Mouse (Mus musculus) heart, embryonic 11.5 days (tissue): Measurements from ENCODE around the gene Tub. TPM values are rescaled to one million over a fixed set of nuclear protein-coding genes. Genes with fewer than 3 reads are reported as not detected.

ENCODE experiments used
- ATAC-seq: fragments of 200-750 bp; cut with Nextera tagmentation; replicated peaks from 2 replicates; pipeline ENCODE4 v1.8.0; 2017; ENCODE audit warnings: moderate library complexity; ENCODE audit not compliant: insufficient number of reproducible peaks, low FRiP score, low TSS enrichment
- H3K27ac ChIP-seq: fragments of 300-500 bp; sonication (generic); 2 replicates; pipeline ENCODE4 v1.5.1; 2014; ENCODE audit warnings: mild to moderate bottlenecking, low read depth, low read length
- H3K27me3 ChIP-seq: fragments of 300-500 bp; sonication (generic); 2 replicates; pipeline ENCODE4 v1.6.1; 2014; ENCODE audit warnings: mild to moderate bottlenecking, low read length, mixed read lengths; ENCODE audit not compliant: control insufficient read depth, insufficient read depth
- H3K36me3 ChIP-seq: fragments of 300-500 bp; sonication (generic); 2 replicates; pipeline ENCODE4 v1.6.1; 2014; ENCODE audit warnings: mild to moderate bottlenecking, low read length, moderate library complexity, mixed read lengths; ENCODE audit not compliant: control insufficient read depth, insufficient read depth
- H3K4me1 ChIP-seq: fragments of 300-500 bp; sonication (generic); 2 replicates; pipeline ENCODE4 v1.6.1; 2014; ENCODE audit warnings: low read length; ENCODE audit not compliant: control insufficient read depth, insufficient read depth
- H3K4me2 ChIP-seq: fragments of 300-500 bp; sonication (generic); 2 replicates; pipeline ENCODE4 v1.6.1; 2014; ENCODE audit warnings: mild to moderate bottlenecking, moderate library complexity
- H3K4me3 ChIP-seq: fragments of 300-500 bp; sonication (generic); 2 replicates; pipeline ENCODE4 v1.5.1; 2014; ENCODE audit warnings: low read depth, low read length
- H3K9ac ChIP-seq: fragments of 300-500 bp; sonication (generic); 2 replicates; pipeline ENCODE4 v1.6.1; 2014; ENCODE audit warnings: mild to moderate bottlenecking, low read depth, low read length, moderate library complexity
- H3K9me3 ChIP-seq: fragments of 300-500 bp; sonication (generic); replicated peaks from 2 replicates; pipeline ENCODE4 v1.6.1; 2016; ENCODE audit warnings: low read length; ENCODE audit not compliant: control insufficient read depth
- WGBS: fragments of 180-500 bp; shearing (Covaris S2); extraction: QIAGEN DNeasy Blood & Tissue Kit; methylation state at CpG from one replicate; pipeline ENCODE4 v1.1.7; 2014; ENCODE audit not compliant: insufficient replicate concordance; 5-methylcytosine and 5-hydroxymethylcytosine counted together
- polyA plus RNA-seq: library from polyadenylated mRNA; unstranded; fragments of >200 nt; fragmentation: Nextera tagmentation; extraction: Ambion mirVana; gene quantifications from 2 replicates; pipeline ENCODE4 v1.2.1, GENCODE M21; 2014

Gene Tub
- polyA plus RNA-seq, 1 experiment from 2014 or later, result 0.63 TPM

DNA sequence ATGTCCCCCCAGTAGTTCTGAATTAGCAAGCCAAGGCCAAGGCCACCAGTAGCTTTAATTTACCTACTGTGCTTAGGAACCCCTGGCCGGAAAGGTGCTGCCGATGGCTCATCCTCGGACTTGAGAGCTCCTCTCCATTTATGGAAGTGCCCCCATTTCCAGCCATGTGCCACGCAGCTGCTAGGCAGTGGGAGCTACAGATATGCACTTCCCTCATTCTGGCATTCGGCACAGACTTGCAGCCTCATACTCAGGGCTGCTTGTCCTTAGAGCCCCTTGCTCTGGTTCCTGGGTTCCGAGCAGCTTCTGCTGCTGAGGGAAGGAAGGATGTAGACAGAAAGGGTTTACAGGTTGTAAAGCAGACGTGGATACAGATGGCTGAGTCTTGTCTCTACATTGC, 64.7 kb downstream of the Tub start:
- peaks cover 36% of the 10 kb centered on the region for H3K27me3 ChIP-seq
- no peaks in the 10 kb centered on the region for H3K9me3 ChIP-seq
- WGBS, result 62% methylated on average over 7 of the region's 7 CpGs
- no peak overlapping the region for H3K4me2 ChIP-seq
- no peak overlapping the region for H3K4me3 ChIP-seq
- no peak overlapping the region for H3K9ac ChIP-seq
- H3K36me3 ChIP-seq, result no peaks in the 10 kb centered on the region
- no peaks in the 10 kb centered on the region for H3K4me1 ChIP-seq
- no peak for ATAC-seq
- no peak overlapping the region for H3K27ac ChIP-seq

DNA sequence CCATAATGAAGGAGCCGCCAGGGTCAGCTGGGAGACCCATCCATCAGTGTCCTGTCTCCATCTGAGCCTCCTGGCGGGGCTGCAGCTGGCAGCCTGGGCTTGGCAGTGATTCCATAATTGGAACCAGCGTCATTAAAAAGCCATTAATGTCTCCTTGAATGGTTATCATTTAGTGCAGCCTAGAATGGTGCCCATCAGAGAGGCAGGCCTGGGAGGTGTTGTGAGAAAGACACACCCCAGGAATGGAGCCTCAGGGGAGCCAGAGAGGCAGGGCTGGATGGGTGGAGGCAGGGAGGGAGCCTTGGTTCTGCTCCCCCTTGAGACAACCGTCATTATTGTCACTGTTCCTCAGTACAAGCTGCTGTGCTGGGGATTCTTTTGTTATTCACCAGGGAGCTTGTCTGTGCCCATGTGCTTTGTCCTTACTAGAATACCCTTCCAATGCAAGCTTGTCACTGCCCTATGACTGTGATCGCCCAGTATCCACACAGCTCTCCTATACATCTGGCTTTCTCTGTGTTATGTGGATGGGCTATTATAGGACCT, 66.3 kb downstream of the Tub start:
- Histone ChIP-seq H3K27ac (no peak overlapping the region), H3K36me3 (no peaks in the 10 kb centered on the region), H3K27me3 (peaks cover 20% of the 10 kb centered on the region), H3K4me3 (no peak overlapping the region), H3K4me1 (no peaks in the 10 kb centered on the region), H3K9ac (no peak overlapping the region), H3K9me3 (no peaks in the 10 kb centered on the region), H3K4me2 (no peak overlapping the region)
- ATAC-seq, result no peak
- WGBS, result 48% methylated on average over 5 of the region's 5 CpGs

DNA sequence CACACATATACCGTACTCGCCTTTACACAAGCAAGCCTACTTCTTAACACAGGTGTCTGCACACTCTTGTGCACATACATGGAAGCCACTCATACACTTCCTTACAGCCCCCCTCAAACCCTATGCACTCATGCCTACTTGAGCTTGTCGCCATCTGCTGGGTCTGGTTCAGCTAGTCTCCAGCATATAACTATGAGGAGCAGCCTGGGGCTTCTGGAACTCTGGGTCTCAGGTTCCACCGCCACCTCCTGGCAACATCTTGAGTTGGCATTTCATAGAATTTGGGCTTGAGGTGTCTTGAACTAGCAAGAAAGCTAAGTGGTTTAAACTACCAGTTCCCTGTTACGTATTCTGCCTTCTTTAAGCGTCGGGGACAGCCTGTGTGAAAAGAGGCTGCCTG, 69.1 kb downstream of the Tub start:
- no peak for ATAC-seq
- WGBS, result 83% methylated on average over 7 of the region's 7 CpGs
- H3K27me3 ChIP-seq, result 0 out of 2 replicates have a peak, but pooled peaks cover 3% of the 10 kb centered on the region
- H3K27ac ChIP-seq, result no peak overlapping the region
- H3K9me3 ChIP-seq, result no peaks in the 10 kb centered on the region
- no peak overlapping the region for H3K4me3 ChIP-seq
- no peaks in the 10 kb centered on the region for H3K36me3 ChIP-seq
- no peak overlapping the region for H3K9ac ChIP-seq
- no peak overlapping the region for H3K4me2 ChIP-seq
- H3K4me1 ChIP-seq, result no peaks in the 10 kb centered on the region

DNA sequence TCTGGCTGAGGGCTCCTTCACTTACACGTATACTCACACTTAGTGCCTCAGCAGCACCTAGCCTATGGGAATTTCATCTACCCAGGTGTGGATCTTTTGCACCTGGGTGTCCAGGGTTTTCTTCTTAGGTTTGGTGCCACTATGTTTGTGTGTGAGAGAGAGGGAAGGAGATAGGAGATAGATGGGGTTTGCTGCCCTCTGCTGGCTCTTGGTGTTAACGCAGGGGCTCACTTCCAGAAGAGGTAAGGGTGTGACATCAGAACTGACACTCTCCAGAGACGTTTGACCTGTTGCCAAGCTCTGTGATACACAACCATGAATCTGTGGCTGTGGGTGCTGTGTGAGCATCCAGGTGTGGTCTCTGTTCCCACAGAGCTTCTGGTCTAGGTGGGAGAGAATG, 71.3 kb downstream of the Tub start:
- no peak overlapping the region for H3K4me2 ChIP-seq
- no peak overlapping the region for H3K9ac ChIP-seq
- H3K27me3 ChIP-seq, result no peaks in the 10 kb centered on the region
- H3K4me1 ChIP-seq, result no peaks in the 10 kb centered on the region
- no peak for ATAC-seq
- no peaks in the 10 kb centered on the region for H3K36me3 ChIP-seq
- no peaks in the 10 kb centered on the region for H3K9me3 ChIP-seq
- H3K27ac ChIP-seq, result no peak overlapping the region
- WGBS, result 13% methylated on average over 3 of the region's 3 CpGs
- H3K4me3 ChIP-seq, result no peak overlapping the region

DNA sequence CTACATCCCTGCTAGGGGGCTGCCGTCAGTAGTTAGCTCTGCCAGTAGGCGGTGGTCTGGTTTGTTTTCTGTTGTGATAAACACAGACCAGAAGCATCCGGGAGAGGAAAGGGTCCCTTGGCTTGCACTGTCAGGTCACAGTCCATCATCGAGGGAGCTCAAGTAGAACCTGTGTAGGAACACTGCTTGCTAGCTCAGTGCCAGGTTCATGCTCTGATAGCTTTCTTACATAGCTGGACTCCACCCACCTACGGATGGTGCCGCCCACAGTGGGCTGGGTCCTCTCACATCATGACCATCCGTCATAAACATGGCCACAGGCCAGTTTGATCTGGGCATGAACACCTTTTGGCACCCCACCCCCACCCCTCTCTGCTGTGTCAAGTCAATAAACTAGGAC, 75.6 kb downstream of the Tub start:
- no peak for ATAC-seq
- Histone ChIP-seq H3K9me3 (no peaks in the 10 kb centered on the region), H3K4me3 (no peak overlapping the region), H3K4me2 (no peak overlapping the region), H3K9ac (no peak overlapping the region), H3K36me3 (no peaks in the 10 kb centered on the region), H3K27ac (no peak overlapping the region), H3K27me3 (no peaks in the 10 kb centered on the region; the same call in 1 of the 2 replicates), H3K4me1 (no peaks in the 10 kb centered on the region)
- 85% methylated on average over 7 of the region's 7 CpGs for WGBS

DNA sequence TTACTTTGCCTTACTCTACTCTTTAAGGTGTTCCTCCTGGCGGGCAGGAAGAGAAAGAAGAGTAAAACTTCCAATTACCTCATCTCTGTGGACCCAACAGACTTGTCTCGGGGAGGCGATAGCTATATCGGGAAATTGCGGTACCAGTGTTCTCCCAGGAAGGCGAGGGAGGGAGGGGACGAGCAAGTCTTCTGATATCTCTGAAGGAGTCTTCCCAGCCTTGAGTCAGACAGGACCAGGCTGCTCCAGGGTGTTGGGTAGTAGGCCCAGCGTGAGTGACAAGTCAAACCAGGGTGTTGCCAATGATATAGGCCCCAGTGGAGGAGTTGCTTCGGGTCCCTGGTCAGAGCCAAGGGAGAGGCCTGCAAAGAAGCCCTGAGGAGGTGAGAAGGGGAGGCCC, 76.8 kb downstream of the Tub start:
- WGBS, result 82% methylated on average over 9 of the region's 9 CpGs
- Histone ChIP-seq H3K9me3 (no peaks in the 10 kb centered on the region), H3K4me1 (no peaks in the 10 kb centered on the region), H3K36me3 (no peaks in the 10 kb centered on the region), H3K4me3 (no peak overlapping the region), H3K9ac (no peak overlapping the region), H3K27me3 (no peaks in the 10 kb centered on the region; the same call in 1 of the 2 replicates), H3K27ac (no peak overlapping the region), H3K4me2 (no peak overlapping the region)
- no peak for ATAC-seq

DNA sequence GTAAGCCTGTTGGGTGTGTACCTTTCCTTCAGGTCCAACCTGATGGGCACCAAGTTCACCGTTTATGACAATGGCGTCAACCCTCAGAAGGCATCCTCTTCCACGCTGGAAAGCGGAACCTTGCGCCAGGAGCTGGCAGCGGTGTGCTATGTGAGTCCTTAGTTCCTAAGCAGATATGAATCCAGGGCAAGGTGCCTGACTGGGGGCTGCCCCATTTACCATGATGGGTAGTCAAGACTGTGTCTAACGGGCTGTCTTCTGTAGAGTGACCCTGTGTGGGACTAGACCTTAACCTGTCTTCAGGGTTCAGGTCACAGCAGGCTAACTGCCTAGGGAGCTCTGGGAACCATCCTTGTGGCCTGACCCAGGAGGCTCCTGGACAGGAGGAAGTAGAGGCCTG, 77.6 kb downstream of the Tub start:
- no peak overlapping the region for H3K4me3 ChIP-seq
- 89% methylated on average over 7 of the region's 7 CpGs for WGBS
- H3K27me3 ChIP-seq, result no peaks in the 10 kb centered on the region; the same call in 1 of the 2 replicates
- no peak overlapping the region for H3K4me2 ChIP-seq
- H3K4me1 ChIP-seq, result no peaks in the 10 kb centered on the region
- no peaks in the 10 kb centered on the region for H3K9me3 ChIP-seq
- ATAC-seq, result no peak
- no peaks in the 10 kb centered on the region for H3K36me3 ChIP-seq
- H3K27ac ChIP-seq, result no peak overlapping the region
- no peak overlapping the region for H3K9ac ChIP-seq

DNA sequence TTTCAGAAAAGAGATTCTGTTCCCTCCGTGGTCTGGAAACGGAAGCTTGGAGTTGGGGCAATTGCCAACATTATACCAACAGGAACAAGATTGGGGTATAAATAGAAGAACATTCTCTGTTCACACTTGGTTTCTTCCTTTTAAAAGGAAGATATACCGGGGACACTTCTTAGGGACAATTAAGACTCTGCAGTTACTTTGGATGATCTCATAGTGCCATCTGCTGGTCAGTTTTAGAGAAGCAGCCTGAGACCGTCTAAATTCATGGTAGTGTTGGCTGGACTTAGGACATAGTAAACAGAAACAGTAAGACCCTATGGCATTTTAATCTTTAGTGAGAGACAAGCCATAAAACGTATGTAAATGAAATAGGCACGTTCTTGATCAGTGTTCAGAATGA, 78.1 kb downstream of the Tub start:
- 29% methylated on average over 6 of the region's 6 CpGs for WGBS
- no peak for ATAC-seq
- no peaks in the 10 kb centered on the region for H3K9me3 ChIP-seq
- H3K27ac ChIP-seq, result no peak overlapping the region
- no peak overlapping the region for H3K4me3 ChIP-seq
- no peak overlapping the region for H3K9ac ChIP-seq
- H3K4me1 ChIP-seq, result no peaks in the 10 kb centered on the region
- no peaks in the 10 kb centered on the region; the same call in 1 of the 2 replicates for H3K27me3 ChIP-seq
- H3K36me3 ChIP-seq, result no peaks in the 10 kb centered on the region
- no peak overlapping the region for H3K4me2 ChIP-seq

DNA sequence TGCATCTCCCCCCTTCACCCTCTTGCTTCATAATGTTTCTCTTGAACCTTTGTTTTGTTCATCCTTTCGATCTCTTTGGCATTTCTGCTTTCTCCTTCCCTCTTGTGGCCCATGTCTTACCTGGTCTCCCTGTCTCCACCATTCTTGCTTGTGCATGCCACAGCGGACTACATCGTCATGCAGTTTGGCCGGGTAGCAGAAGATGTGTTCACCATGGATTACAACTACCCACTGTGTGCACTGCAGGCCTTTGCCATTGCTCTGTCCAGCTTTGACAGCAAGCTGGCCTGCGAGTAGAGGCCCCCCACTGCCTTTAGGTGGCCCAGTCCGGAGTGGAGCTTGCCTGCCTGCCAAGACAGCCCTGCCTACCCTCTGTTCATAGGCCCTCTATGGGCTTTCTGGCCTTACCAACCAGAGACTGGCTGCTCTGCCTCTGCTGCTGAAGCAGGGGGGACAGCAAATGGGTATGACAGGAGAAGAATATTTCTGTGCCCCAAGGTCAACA, 79.9 kb downstream of the Tub start:
- Histone ChIP-seq H3K4me3 (no peak overlapping the region), H3K9me3 (no peaks in the 10 kb centered on the region), H3K27me3 (no peaks in the 10 kb centered on the region; the same call in 1 of the 2 replicates), H3K27ac (no peak overlapping the region), H3K4me1 (no peaks in the 10 kb centered on the region), H3K4me2 (no peak overlapping the region), H3K36me3 (no peaks in the 10 kb centered on the region), H3K9ac (no peak overlapping the region)
- WGBS, result 82% methylated on average over 6 of the region's 6 CpGs
- ATAC-seq, result no peak
